Mouse (Mus musculus): ENCODE measurements around the gene Defb36. TPM values are rescaled to one million over a fixed set of nuclear protein-coding genes. Genes with fewer than 3 reads are reported as not detected.

Defb36 gene
- polyA plus RNA-seq, 2 experiments, result not detected

DNA sequence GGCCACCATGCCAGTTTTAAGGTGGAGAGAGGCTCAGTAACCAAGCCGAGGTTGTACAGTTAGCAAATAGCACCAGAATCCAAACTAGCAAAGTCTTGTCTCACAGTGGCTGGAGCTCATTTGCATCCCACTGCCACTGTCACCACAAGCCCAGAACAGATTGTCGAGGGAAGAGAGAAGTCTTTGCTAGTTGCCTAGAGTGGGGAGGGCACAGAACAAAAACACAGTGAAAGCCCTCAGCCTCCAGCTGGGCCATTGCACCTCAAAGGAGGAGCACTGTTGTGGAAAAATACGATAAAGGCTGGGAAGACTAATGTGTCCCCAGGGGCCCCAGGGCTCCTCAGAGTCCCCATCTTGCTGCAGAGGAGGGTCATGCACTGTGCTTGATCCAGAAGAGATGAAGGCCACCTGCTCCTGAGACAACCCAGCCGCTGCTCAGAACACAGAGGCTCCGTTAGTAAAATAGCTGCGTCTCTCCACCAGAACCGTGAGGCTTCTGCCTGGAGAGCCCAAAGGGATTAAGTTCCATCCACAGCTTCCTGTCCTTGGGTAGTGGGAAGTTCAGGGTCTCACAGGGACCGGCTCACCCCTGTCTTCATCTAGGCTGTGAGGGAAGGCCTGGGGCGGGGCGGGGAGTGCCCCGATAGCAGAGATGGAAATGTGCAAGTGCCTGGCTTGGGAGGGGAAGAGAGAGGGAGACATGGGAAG lies 35.4 kb downstream of the Defb36 start:
- no peaks in the 10 kb centered on the region for H3K27me3 ChIP-seq (ENCODE audit: control insufficient read depth, insufficient read depth, low read length)
- H3K27ac ChIP-seq (replicated peaks; ENCODE audit: low read depth, low read length), result no peak overlapping the region
- no peak for TF ChIP-seq POLR2A (IDR thresholded peaks at IDR 0.05; ENCODE audit: borderline replicate concordance, extremely low read depth, insufficient read depth, insufficient read length)
- H3K36me3 ChIP-seq (ENCODE audit: control insufficient read depth, insufficient read depth, low read length), result no peaks in the 10 kb centered on the region
- peaks cover 14% of the 10 kb centered on the region for H3K4me1 ChIP-seq (ENCODE audit: control insufficient read depth, insufficient read depth, low read length)
- no peak for ATAC-seq (ENCODE audit: low FRiP score, low read depth)
- H3K4me2 ChIP-seq (replicated peaks; ENCODE audit: low read depth, low read length, severe bottlenecking), result no peak overlapping the region
- DNase-seq (ENCODE audit: low spot score), result no peak
- H3K9me3 ChIP-seq (ENCODE audit: control insufficient read depth, low read length), result no peaks in the 10 kb centered on the region
- no peak overlapping the region for H3K4me3 ChIP-seq (replicated peaks; ENCODE audit: low read length)
- 25% methylated on average over 11 of the region's 11 CpGs for WGBS
- H3K9ac ChIP-seq (ENCODE audit: low read depth, low read length, severe bottlenecking), result no peak overlapping the region

DNA sequence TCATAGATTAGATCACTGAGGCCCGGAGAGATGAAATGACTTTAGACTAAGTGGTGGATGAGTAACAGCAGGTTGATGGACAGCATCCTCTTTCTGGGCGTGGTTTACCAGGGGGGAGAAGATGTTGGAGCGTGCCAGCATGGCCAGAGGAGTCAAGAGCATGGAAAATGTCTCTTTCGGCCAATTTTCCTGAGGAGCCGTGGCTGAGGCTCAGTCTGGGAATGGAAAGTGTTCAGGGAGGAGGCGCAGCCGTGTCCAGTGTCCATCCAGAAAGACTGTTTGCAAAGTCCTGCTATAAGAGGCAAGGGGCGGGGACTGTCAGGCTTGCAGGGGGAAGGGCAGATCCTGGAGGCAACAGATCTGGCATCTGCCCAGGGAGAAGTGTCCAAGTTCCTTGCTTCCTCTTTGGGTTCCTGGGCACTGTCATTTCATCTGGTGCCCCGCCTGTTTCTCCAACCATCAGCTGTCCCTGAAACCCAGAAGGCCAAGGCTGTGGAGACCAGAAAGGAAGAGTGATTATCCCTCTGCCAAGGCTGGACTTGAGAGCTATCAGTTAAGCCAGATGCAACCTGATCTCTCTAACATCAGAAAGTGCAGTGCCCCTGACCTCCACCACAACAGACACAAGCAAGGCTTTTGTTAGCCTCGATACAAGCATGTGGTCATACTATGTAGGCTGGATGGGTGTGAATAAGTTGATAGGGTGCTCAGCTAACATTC lies 48.9 kb downstream of the Defb36 start:
- no peaks in the 10 kb centered on the region for H3K9me3 ChIP-seq (ENCODE audit: control insufficient read depth, low read length)
- no peak for TF ChIP-seq POLR2A (IDR thresholded peaks at IDR 0.05; ENCODE audit: borderline replicate concordance, extremely low read depth, insufficient read depth, insufficient read length)
- no peaks in the 10 kb centered on the region for H3K27me3 ChIP-seq (ENCODE audit: control insufficient read depth, insufficient read depth, low read length)
- no peaks in the 10 kb centered on the region for H3K36me3 ChIP-seq (ENCODE audit: control insufficient read depth, insufficient read depth, low read length)
- no peak overlapping the region for H3K27ac ChIP-seq (replicated peaks; ENCODE audit: low read depth, low read length)
- no peak overlapping the region for H3K9ac ChIP-seq (ENCODE audit: low read depth, low read length, severe bottlenecking)
- DNase-seq (ENCODE audit: low spot score) (no peak), ATAC-seq (ENCODE audit: low FRiP score, low read depth) (no peak)
- WGBS, result 69% methylated on average over 10 of the region's 10 CpGs
- H3K4me2 ChIP-seq (replicated peaks; ENCODE audit: low read depth, low read length, severe bottlenecking), result no peak overlapping the region
- H3K4me3 ChIP-seq (replicated peaks; ENCODE audit: low read length), result no peak overlapping the region
- no peaks in the 10 kb centered on the region for H3K4me1 ChIP-seq (ENCODE audit: control insufficient read depth, insufficient read depth, low read length)

DNA sequence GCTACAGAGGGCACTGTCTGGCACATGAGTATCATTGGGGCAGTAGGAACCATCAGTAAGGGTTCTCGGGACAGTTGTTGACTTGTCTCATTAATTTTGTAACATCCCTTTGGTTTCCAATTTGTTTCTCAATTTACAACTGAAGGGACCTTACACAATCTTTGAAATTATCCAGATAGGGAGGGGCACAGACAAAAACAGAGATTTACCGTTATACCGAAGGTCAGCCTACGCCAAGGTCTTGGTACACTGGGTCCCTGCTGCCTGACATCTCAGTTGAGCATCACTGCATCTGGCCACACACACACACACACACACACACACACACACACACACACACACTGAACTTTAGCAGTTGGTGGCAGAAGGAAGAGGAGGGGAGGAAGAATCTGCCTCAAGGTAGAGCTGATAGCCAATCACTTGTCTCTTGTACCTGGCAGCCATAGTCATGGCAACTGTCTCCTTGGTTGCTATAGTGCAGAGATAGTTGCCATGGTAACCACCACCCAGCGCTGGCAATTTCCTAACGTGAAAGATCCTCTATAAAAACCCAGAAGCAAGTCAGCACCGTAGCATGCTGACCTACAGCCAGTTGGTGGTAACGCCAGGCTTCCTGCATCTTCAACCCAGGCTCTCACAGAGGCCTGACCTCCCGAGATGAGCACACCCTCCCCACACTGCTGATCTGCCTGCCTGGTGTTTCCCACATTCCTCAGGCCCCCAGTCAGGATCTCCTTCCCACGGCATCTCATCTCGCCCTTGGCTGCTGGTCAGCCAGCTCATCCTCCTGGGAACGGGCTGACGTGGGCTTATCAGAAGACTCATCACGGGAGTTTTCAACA lies 50.0 kb downstream of the Defb36 start:
- Histone ChIP-seq H3K4me2 (replicated peaks; ENCODE audit: low read depth, low read length, severe bottlenecking) (no peak overlapping the region), H3K36me3 (ENCODE audit: control insufficient read depth, insufficient read depth, low read length) (no peaks in the 10 kb centered on the region), H3K4me3 (replicated peaks; ENCODE audit: low read length) (no peak overlapping the region), H3K9ac (ENCODE audit: low read depth, low read length, severe bottlenecking) (no peak overlapping the region), H3K9me3 (ENCODE audit: control insufficient read depth, low read length) (no peaks in the 10 kb centered on the region), H3K4me1 (ENCODE audit: control insufficient read depth, insufficient read depth, low read length) (no peaks in the 10 kb centered on the region), H3K27me3 (ENCODE audit: control insufficient read depth, insufficient read depth, low read length) (no peaks in the 10 kb centered on the region), H3K27ac (replicated peaks; ENCODE audit: low read depth, low read length) (no peak overlapping the region)
- ATAC-seq (ENCODE audit: low FRiP score, low read depth) (no peak), DNase-seq (ENCODE audit: low spot score) (no peak)
- WGBS, result 50% methylated on average over 14 of the region's 14 CpGs
- no peak for TF ChIP-seq POLR2A (IDR thresholded peaks at IDR 0.05; ENCODE audit: borderline replicate concordance, extremely low read depth, insufficient read depth, insufficient read length)

DNA sequence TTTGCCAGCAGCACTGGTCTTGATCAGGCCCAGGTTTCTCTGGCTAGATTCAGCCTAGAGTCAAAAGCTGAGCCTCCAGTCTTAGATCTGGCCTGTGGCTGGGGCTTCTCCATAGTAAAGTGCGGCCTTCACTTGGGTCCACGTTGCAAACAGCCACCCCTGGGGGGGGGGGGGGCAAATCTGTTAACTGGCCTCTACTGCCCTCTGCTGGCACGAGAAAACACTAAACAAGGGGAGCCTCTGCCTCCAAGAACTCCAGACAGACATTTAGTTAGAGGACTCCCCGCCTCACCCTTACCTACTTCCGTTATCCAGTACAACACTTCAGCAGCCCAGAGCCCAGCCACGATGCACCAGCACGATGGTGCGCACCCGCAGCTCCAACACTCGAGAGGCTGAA lies 53.3 kb downstream of the Defb36 start:
- TF ChIP-seq POLR2A (IDR thresholded peaks at IDR 0.05; ENCODE audit: borderline replicate concordance, extremely low read depth, insufficient read depth, insufficient read length), result no peak
- ATAC-seq (ENCODE audit: low FRiP score, low read depth) (no peak), DNase-seq (ENCODE audit: low spot score) (no peak)
- no peaks in the 10 kb centered on the region for H3K36me3 ChIP-seq (ENCODE audit: control insufficient read depth, insufficient read depth, low read length)
- no peak overlapping the region for H3K4me3 ChIP-seq (replicated peaks; ENCODE audit: low read length)
- H3K4me1 ChIP-seq (ENCODE audit: control insufficient read depth, insufficient read depth, low read length), result no peaks in the 10 kb centered on the region
- no peaks in the 10 kb centered on the region for H3K9me3 ChIP-seq (ENCODE audit: control insufficient read depth, low read length)
- H3K27ac ChIP-seq (replicated peaks; ENCODE audit: low read depth, low read length), result no peak overlapping the region
- 55% methylated on average over 10 of the region's 10 CpGs for WGBS
- H3K9ac ChIP-seq (ENCODE audit: low read depth, low read length, severe bottlenecking), result no peak overlapping the region
- H3K27me3 ChIP-seq (ENCODE audit: control insufficient read depth, insufficient read depth, low read length), result no peaks in the 10 kb centered on the region
- no peak overlapping the region for H3K4me2 ChIP-seq (replicated peaks; ENCODE audit: low read depth, low read length, severe bottlenecking)

DNA sequence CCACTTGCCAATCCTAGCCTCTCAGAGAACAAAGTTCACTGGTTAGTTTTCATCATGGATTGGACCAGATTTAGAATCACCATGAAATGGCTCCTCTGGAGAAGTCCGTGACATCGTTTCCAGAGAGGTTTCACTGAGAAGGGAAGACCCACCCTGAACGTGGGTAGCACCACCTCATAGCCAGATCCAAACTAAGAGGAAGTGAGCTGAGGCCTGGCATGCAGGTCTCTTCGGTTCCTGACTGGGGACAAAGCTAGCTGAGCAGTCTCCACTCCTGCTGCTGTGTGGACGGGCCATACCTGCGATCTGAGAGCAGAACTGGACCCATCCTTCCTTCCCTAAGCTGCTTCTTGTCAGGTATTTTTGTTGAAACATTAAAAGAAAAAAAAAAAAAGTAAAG lies 57.0 kb downstream of the Defb36 start:
- H3K9me3 ChIP-seq (ENCODE audit: control insufficient read depth, low read length), result no peaks in the 10 kb centered on the region
- no peak overlapping the region for H3K4me3 ChIP-seq (replicated peaks; ENCODE audit: low read length)
- TF ChIP-seq POLR2A (IDR thresholded peaks at IDR 0.05; ENCODE audit: borderline replicate concordance, extremely low read depth, insufficient read depth, insufficient read length), result no peak
- H3K4me2 ChIP-seq (replicated peaks; ENCODE audit: low read depth, low read length, severe bottlenecking), result no peak overlapping the region
- DNase-seq (ENCODE audit: low spot score) (no peak), ATAC-seq (ENCODE audit: low FRiP score, low read depth) (no peak)
- WGBS, result 79% methylated on average over 6 of the region's 6 CpGs
- H3K9ac ChIP-seq (ENCODE audit: low read depth, low read length, severe bottlenecking), result no peak overlapping the region
- H3K4me1 ChIP-seq (ENCODE audit: control insufficient read depth, insufficient read depth, low read length), result no peaks in the 10 kb centered on the region
- no peaks in the 10 kb centered on the region for H3K27me3 ChIP-seq (ENCODE audit: control insufficient read depth, insufficient read depth, low read length)
- no peak overlapping the region for H3K27ac ChIP-seq (replicated peaks; ENCODE audit: low read depth, low read length)
- no peaks in the 10 kb centered on the region for H3K36me3 ChIP-seq (ENCODE audit: control insufficient read depth, insufficient read depth, low read length)

Other genes starting within 250 kb of the Defb36 start
- gene Nrsn2, start 227.7 kb upstream of the Defb36 start, polyA plus RNA-seq (2012; rRNA removed), result 3.6 and 4.9 TPM in 2 replicates
- gene Nrsn2, start 227.7 kb upstream of the Defb36 start, polyA plus RNA-seq (2014; fragmentation: Nextera tagmentation; extraction: Ambion mirVana), result 2.5 and 2.7 TPM in 2 replicates
- 48.8 and 60.7 TPM in 2 replicates for gene Sox12, start 206.3 kb upstream of the Defb36 start, polyA plus RNA-seq (2012; rRNA removed)
- 13.5 and 17.1 TPM in 2 replicates for gene Sox12, start 206.3 kb upstream of the Defb36 start, polyA plus RNA-seq (2014; fragmentation: Nextera tagmentation; extraction: Ambion mirVana)
- 33.5 and 35.6 TPM in 2 replicates for gene Zcchc3, start 189.3 kb upstream of the Defb36 start, polyA plus RNA-seq (2012; rRNA removed)
- 38.1 and 47.0 TPM in 2 replicates for gene Zcchc3, start 189.3 kb upstream of the Defb36 start, polyA plus RNA-seq (2014; fragmentation: Nextera tagmentation; extraction: Ambion mirVana)
- gene 6820408C15Rik, start 188.7 kb upstream of the Defb36 start, polyA plus RNA-seq (2012; rRNA removed), result 0.28 and 0.41 TPM in 2 replicates
- gene 6820408C15Rik, start 188.7 kb upstream of the Defb36 start, polyA plus RNA-seq (2014; fragmentation: Nextera tagmentation; extraction: Ambion mirVana), result 0.18 and 0.30 TPM in 2 replicates
- not detected in 2 replicates for gene Defb23, start 139.7 kb upstream of the Defb36 start, polyA plus RNA-seq (2012; rRNA removed)
- not detected in 2 replicates for gene Defb23, start 139.7 kb upstream of the Defb36 start, polyA plus RNA-seq (2014; fragmentation: Nextera tagmentation; extraction: Ambion mirVana)
- gene Defb20, start 127.3 kb upstream of the Defb36 start, polyA plus RNA-seq (2012; rRNA removed), result 0.12 TPM in 1 of 2 replicates, not detected in the other
- not detected in 2 replicates for gene Defb20, start 127.3 kb upstream of the Defb36 start, polyA plus RNA-seq (2014; fragmentation: Nextera tagmentation; extraction: Ambion mirVana)
- 0.13 TPM in 1 of 2 replicates, not detected in the other for gene Defb22, start 114.2 kb upstream of the Defb36 start, polyA plus RNA-seq (2012; rRNA removed)
- not detected in 2 replicates for gene Defb22, start 114.2 kb upstream of the Defb36 start, polyA plus RNA-seq (2014; fragmentation: Nextera tagmentation; extraction: Ambion mirVana)
- not detected in 2 replicates for gene Defb26, start 92.6 kb upstream of the Defb36 start, polyA plus RNA-seq (2012; rRNA removed)
- not detected in 2 replicates for gene Defb26, start 92.6 kb upstream of the Defb36 start, polyA plus RNA-seq (2014; fragmentation: Nextera tagmentation; extraction: Ambion mirVana)
- gene Defb28, start 86.1 kb upstream of the Defb36 start, polyA plus RNA-seq (2012; rRNA removed), result 0.61 TPM in 1 of 2 replicates, not detected in the other
- not detected in 2 replicates for gene Defb28, start 86.1 kb upstream of the Defb36 start, polyA plus RNA-seq (2014; fragmentation: Nextera tagmentation; extraction: Ambion mirVana)
- gene Defb29, start 64.2 kb upstream of the Defb36 start, polyA plus RNA-seq (2012; rRNA removed), result not detected in 2 replicates
- gene Defb29, start 64.2 kb upstream of the Defb36 start, polyA plus RNA-seq (2014; fragmentation: Nextera tagmentation; extraction: Ambion mirVana), result not detected in 2 replicates
- not detected in 2 replicates for gene Gm17416, start 35.0 kb upstream of the Defb36 start, polyA plus RNA-seq (2012; rRNA removed)
- not detected in 2 replicates for gene Gm17416, start 35.0 kb upstream of the Defb36 start, polyA plus RNA-seq (2014; fragmentation: Nextera tagmentation; extraction: Ambion mirVana)
- not detected in 2 replicates for gene Defb21, start 31.6 kb upstream of the Defb36 start, polyA plus RNA-seq (2012; rRNA removed)
- gene Defb21, start 31.6 kb upstream of the Defb36 start, polyA plus RNA-seq (2014; fragmentation: Nextera tagmentation; extraction: Ambion mirVana), result not detected in 2 replicates
- not detected in 2 replicates for gene Defb19, start 24.0 kb upstream of the Defb36 start, polyA plus RNA-seq (2012; rRNA removed)
- not detected in 2 replicates for gene Defb19, start 24.0 kb upstream of the Defb36 start, polyA plus RNA-seq (2014; fragmentation: Nextera tagmentation; extraction: Ambion mirVana)
- not detected in 2 replicates for gene Defb45, start 4.9 kb upstream of the Defb36 start, polyA plus RNA-seq (2012; rRNA removed)
- not detected in 2 replicates for gene Defb45, start 4.9 kb upstream of the Defb36 start, polyA plus RNA-seq (2014; fragmentation: Nextera tagmentation; extraction: Ambion mirVana)
- gene Defb25, start 18.7 kb downstream of the Defb36 start, polyA plus RNA-seq (2012; rRNA removed), result 0.68 and 0.77 TPM in 2 replicates
- gene Defb25, start 18.7 kb downstream of the Defb36 start, polyA plus RNA-seq (2014; fragmentation: Nextera tagmentation; extraction: Ambion mirVana), result 1.6 and 3.2 TPM in 2 replicates
- 3.9 and 4.7 TPM in 2 replicates for gene Rem1, start 22.6 kb downstream of the Defb36 start, polyA plus RNA-seq (2012; rRNA removed)
- 2.6 and 4.4 TPM in 2 replicates for gene Rem1, start 22.6 kb downstream of the Defb36 start, polyA plus RNA-seq (2014; fragmentation: Nextera tagmentation; extraction: Ambion mirVana)
- gene H13, start 65.1 kb downstream of the Defb36 start, polyA plus RNA-seq (2012; rRNA removed), result 148 and 194 TPM in 2 replicates
- gene H13, start 65.1 kb downstream of the Defb36 start, polyA plus RNA-seq (2014; fragmentation: Nextera tagmentation; extraction: Ambion mirVana), result 151 and 153 TPM in 2 replicates
- gene Mcts2, start 82.7 kb downstream of the Defb36 start, polyA plus RNA-seq (2012; rRNA removed), result 11.8 and 18.6 TPM in 2 replicates
- 26.8 and 27.2 TPM in 2 replicates for gene Mcts2, start 82.7 kb downstream of the Defb36 start, polyA plus RNA-seq (2014; fragmentation: Nextera tagmentation; extraction: Ambion mirVana)
- gene Id1, start 131.9 kb downstream of the Defb36 start, polyA plus RNA-seq (2012; rRNA removed), result 444 and 565 TPM in 2 replicates
- gene Id1, start 131.9 kb downstream of the Defb36 start, polyA plus RNA-seq (2014; fragmentation: Nextera tagmentation; extraction: Ambion mirVana), result 184 and 198 TPM in 2 replicates
- 21.7 and 23.7 TPM in 2 replicates for gene Cox4i2, start 149.8 kb downstream of the Defb36 start, polyA plus RNA-seq (2012; rRNA removed)
- gene Cox4i2, start 149.8 kb downstream of the Defb36 start, polyA plus RNA-seq (2014; fragmentation: Nextera tagmentation; extraction: Ambion mirVana), result 33.6 and 34.7 TPM in 2 replicates
- 46.8 and 54.3 TPM in 2 replicates for gene Bcl2l1, start 227.4 kb downstream of the Defb36 start, polyA plus RNA-seq (2012; rRNA removed)
- 91.2 and 96.3 TPM in 2 replicates for gene Bcl2l1, start 227.4 kb downstream of the Defb36 start, polyA plus RNA-seq (2014; fragmentation: Nextera tagmentation; extraction: Ambion mirVana)
- 36.0 and 51.3 TPM in 2 replicates for gene Tpx2, start 243.6 kb downstream of the Defb36 start, polyA plus RNA-seq (2012; rRNA removed)
- gene Tpx2, start 243.6 kb downstream of the Defb36 start, polyA plus RNA-seq (2014; fragmentation: Nextera tagmentation; extraction: Ambion mirVana), result 71.8 and 83.6 TPM in 2 replicates